Mouse (Mus musculus) Patski (cell line): ENCODE results near the gene Ascc1. TPM values are rescaled to one million over a fixed set of nuclear protein-coding genes. Genes with fewer than 3 reads are reported as not detected.
A peak's percentile ranks its signal among the peaks of the same experiment; 100 is the strongest.

ENCODE experiments used
- ATAC-seq: fragments of 100-300 bp; one replicate; pipeline ENCODE4 v1.8.0; 2021
- CTCF ChIA-PET: fragments of 350-600 bp; sonication (Branson Sonifier 250); formaldehyde crosslinking; loops from one replicate; lab custom pipeline; 2022; ENCODE audit warnings: inconsistent platforms; lab: Charles Lee
- POLR2A ChIA-PET: fragments of 350-600 bp; sonication (Branson Sonifier 250); formaldehyde crosslinking; loops from one replicate; lab custom pipeline; 2022; ENCODE audit warnings: antibody characterized with exemption, inconsistent platforms; lab: Charles Lee
- DNase-seq: peaks from one replicate; pipeline ENCODE4 v3.0.0-alpha.2; 2011; ENCODE audit warnings: low read depth, low spot score
- H3K27me3 ChIP-seq: fragments of 371-371 bp; one replicate; pipeline ENCODE4 v1.5.1; 2021
- CTCF ChIP-seq: fragments of 100-300 bp; IDR thresholded peaks from one replicate; pipeline ENCODE4 v1.5.1; 2021
- in situ Hi-C: fragments of 300-500 bp; cut with MboI; formaldehyde crosslinking; loops from 3 replicates; pipeline ENCODE4 v1.11.1; 2018; ENCODE audit warnings: low pct_unique_long_range_greater_than_20kb, mixed read lengths
- polyA plus RNA-seq: library from polyadenylated mRNA; unstranded; gene quantifications from one replicate; pipeline ENCODE4 v1.2.3, GENCODE M21; 2021

Ascc1 gene
- polyA plus RNA-seq, 1 experiment from 2014 or later, result 34.4 TPM

DNA sequence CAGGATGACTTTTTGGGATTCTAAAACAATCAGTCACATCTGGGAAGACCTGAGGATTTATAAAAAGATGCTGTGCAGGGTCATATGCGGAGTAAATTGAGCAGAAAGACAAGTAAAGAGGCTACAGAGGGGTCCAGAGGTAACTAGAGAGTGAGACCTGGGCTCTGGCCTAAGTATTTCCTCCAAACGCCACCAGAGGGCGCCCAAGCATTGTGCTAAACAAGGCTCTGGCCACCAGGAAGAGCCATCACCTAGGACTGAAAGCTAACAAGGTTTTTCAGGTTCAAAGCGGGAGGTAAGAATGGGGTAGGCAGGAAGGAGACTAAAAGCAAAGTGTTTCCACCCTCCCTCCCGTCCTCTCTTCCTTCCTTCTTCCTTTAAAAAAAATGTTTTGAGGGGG lies 145.5 kb downstream of the Ascc1 start:
- in situ Hi-C loops, result no loop called here
- peak; percentile 95 for TF ChIP-seq CTCF
- DNase-seq, result no peak
- CTCF ChIA-PET, result interaction anchor here (0.6 to 3.0 kb wide), 10 partner anchors 13 to 97 kb away, joined by 3 to 33 read pairs (median 4); no protein-coding TSS in a partner anchor
- POLR2A ChIA-PET, result no interaction called here
- ATAC-seq, result no peak
- H3K27me3 ChIP-seq, result peaks cover 2% of the 10 kb centered on the region

Other genes with a start within 250 kb of the Ascc1 start
- gene Dnajb12, start 123.2 kb upstream of the Ascc1 start, polyA plus RNA-seq, result 54.0 TPM
- gene Ddit4, start 51.0 kb upstream of the Ascc1 start, polyA plus RNA-seq, result 63.9 TPM
- gene Anapc16, start 330 bp downstream of the Ascc1 start, polyA plus RNA-seq, result 67.8 TPM
- 0.08 TPM for gene Spock2, start 103.4 kb downstream of the Ascc1 start, polyA plus RNA-seq
- 3.0 TPM for gene Chst3, start 216.5 kb downstream of the Ascc1 start, polyA plus RNA-seq